Mouse (Mus musculus) liver, adult (tissue): ENCODE data around the gene Stat6.

Experiments used
- GATA4 ChIP-seq: IDR thresholded peaks from 2 replicates; pipeline ENCODE4 v1.6.1; 2014; ENCODE audit warnings: mild to moderate bottlenecking, low read length; ENCODE audit not compliant: insufficient replicate concordance

Stat6 gene

DNA sequence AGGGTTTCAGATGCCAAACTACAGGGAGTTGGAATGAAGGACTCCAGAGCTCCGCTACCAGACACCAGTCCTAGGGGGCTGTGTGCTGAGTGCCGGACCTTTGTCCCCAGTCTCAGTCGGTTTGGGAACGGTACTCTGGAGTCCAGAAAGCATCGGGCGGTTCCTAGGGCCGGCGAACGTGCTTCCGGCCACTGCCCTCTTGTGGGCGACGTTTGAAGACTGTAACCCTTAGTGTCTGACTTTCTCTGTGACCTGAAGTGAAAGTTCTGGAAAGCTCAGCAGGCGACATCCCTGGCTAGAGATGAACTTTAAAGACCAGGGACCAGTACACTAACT is 20.8 kb upstream of the Stat6 start:
- TF ChIP-seq GATA4: no peak

- TF ChIP-seq GATA4: no peak
These were observed 20.1 kb upstream of the Stat6 start for GRCm38 (mm10) chr10:127622661-127623060.

GRCm38 (mm10) chr10:127623439-127624216 is 19.2 kb upstream of the Stat6 start:
- no peak for TF ChIP-seq GATA4

DNA sequence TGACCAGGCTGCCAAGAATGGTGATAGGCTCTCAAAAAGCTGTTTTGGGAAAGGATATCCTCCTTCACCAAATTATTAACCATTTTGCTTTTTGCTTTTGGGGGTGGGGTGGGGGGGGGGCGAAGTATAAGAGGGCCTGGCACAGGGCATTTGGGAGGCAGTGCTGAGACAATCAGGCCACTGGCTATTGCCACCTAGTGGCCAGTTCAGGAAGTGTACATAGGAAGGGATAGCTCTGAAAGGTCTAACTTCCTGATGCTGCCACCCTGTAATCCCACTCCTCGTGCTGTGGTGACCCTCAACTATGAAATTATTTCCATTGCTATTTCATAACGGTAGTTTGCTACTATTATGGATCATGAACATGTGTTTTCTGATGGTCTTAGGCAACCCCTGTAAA is 16.4 kb upstream of the Stat6 start:
- no peak for TF ChIP-seq GATA4

- TF ChIP-seq GATA4: no peak
These were observed 11.2 kb upstream of the Stat6 start for GRCm38 (mm10) chr10:127631261-127632214.

DNA sequence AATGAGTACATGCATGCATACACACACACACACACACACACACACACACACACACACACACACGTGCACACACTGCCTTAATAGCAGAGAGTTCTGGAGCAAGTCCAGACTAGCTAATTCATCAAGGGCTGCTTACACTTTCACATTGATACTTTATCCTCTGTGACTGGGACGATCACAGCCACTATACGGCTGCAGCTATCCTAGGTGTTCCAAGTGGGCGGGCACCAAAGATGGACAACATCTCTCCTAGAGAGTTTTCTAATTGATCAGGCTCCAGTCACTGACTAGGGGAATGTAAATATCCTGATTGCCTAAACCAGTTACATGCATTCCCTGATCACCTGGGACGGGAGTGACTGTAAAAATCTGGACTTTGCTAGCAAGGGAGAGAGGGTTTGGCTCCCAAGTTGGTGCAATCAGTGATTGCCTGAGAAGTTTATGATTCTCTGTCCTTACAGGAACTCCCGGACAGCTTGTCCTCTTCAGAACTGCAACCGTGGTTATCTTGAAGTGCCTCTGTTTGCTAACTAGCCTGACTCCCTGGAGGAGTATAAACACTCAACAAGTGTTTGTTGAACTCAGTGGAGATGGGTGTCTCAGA is 10.0 kb upstream of the Stat6 start:
- peak; percentile 62; the same call in 1 of the 2 replicates for TF ChIP-seq GATA4

- TF ChIP-seq GATA4: no peak
These were observed 2.4 kb upstream of the Stat6 start for GRCm38 (mm10) chr10:127640421-127640820.

- TF ChIP-seq GATA4: peak; percentile 66
These were observed 670 bp upstream of the Stat6 start for GRCm38 (mm10) chr10:127641861-127642771.

DNA sequence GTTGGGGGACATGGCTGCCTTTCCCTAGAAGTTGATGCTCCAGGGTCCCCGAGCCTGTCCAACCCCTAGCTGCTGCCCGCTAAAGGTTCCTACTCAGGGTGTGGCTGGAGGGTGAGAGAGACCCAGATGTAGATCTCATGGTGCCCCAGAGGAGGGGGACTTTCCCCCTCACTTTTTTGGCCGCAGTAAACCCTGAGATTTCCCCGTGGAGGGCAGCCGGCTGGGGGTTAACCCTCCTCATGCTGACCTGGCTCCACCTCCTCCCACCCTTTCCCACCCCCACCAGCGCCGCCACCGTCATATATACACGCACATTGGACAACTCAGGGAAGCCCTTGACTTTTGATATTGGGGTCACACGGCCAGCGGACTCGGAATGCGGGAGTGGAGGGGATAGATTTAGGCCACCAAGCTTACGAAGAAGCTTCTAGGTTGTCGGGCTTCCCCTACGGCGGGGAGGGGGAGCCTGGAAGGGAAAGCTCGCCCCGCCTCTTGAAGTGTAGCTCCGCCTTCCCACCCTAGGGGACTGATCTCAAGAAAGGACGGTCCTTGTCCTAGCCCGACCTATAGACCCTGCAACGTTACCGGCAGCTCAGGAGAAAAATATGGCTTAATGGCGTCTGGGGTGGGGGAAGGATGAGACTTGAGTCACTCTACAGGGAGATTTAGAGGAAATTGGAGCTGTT is 910 bp downstream of the Stat6 start:
- no peak for TF ChIP-seq GATA4

GRCm38 (mm10) chr10:127645791-127646190 is 3.0 kb downstream of the Stat6 start:
- no peak for TF ChIP-seq GATA4

DNA sequence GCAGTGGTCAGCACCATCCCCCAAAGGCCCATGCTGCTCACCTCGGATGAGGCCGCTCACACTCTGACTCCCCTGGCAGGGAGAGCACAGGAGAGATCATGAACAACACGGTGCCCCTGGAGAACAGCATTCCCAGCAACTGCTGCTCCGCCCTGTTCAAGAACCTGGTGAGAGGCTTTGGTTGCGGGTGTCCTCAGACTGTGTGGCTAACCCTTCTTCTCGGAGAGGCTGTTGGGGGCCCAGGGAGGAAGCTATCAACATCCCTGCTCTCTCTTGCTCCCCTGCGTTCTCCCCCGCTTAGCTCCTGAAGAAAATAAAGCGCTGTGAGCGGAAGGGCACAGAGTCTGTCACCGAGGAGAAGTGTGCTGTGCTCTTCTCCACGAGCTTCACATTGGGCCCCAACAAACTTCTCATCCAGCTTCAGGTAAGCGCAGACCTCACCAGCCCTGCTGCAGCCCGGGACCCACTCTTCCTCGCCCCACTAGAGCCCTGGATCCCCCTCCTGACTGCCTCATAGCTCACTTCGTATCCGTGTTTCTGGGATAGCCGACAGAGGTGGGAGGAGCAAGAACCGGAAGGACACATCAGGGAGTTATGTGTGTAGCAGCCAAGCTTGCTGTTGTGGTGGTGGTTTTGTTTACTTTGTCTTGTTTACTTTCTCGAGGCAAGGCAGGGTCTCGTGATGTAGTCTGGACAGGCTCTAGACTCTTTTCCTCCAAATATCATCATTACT is 10.3 kb downstream of the Stat6 start:
- TF ChIP-seq GATA4: no peak

- TF ChIP-seq GATA4: no peak
These were observed 12.3 kb downstream of the Stat6 start for GRCm38 (mm10) chr10:127654970-127655579.

GRCm38 (mm10) chr10:127658076-127658475 is 15.3 kb downstream of the Stat6 start:
- no peak for TF ChIP-seq GATA4
